Mouse (Mus musculus): ENCODE measurements around the gene Ppp1r1b.

DNA sequence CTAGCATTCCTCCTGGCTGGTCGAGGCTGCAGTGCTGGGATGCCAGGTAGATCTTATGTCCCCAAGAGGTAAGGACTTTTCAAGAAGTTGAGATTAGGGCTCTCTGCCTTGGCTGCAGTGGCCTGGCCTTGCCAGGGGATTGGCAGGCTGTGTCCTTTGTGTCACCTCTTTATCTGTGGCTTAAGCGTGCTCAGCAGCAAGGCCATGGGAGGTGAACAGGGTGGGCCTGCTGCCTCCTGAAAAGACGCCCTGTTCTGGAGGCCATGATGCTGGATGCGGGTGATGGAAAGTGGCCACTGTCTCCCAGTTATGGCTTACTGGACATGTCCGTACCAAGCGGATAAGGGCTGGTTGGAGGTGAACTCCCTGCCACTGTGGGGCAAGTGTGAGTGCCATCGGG lies 31.2 kb downstream of the Ppp1r1b start:
- TF ChIP-seq CTCF (IDR thresholded peaks at IDR 0.05; ENCODE audit: borderline replicate concordance, insufficient read depth, low read depth, low read length) = no peak
- TF ChIP-seq POLR2A (IDR thresholded peaks at IDR 0.05; ENCODE audit: borderline replicate concordance, insufficient read depth, low read length) = no peak
